Comparison of ENCODE assay signal across 8 mouse cellular contexts in the genomic region with DNA sequence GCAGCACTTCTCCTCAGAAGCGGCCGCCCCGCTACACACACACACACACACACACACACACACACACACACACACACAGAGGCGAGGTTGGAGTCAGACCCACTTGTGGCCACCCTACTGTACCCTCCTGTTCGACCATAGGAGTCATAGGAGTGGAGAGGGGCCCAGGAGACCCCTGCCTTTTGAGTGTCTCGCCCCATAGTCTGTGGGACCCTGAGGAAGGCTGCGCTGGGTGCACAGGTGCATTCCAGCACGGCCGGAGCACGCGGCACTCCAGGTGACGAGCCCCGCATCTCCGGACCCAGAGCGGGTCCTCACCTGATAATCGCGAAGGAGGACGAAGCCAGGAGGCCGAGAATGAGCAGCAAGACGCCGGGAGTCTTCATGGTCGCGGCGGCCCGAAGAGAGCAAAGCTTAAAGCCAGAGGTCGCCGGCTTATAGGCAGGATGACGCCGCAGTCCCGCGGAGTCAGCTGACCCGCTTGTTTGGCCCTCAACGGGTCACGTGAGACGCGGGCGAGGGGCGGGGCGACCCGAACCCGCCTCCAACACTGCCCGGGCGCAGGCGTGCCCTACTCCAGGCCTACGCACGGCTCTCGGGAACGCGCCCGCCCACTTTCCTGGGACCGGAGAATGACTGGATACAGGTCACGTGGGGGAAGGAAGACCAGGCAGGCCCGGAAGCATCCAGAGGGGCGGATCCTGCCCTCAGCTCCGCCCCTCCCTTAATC. TPM values are rescaled to one million over a fixed set of nuclear protein-coding genes. Genes with fewer than 3 reads are reported as not detected.
DNase-seq lines count a peak whose midpoint lies in the region; ATAC-seq and TF ChIP-seq lines count a peak whose summit lies in the region.

A gene (minus strand): TSS at position 620 of the 730 bp plus-strand sequence.

- H3K27ac ChIP-seq in hindbrain, embryonic 14.5 days = peak within 1 kb of the TSS; percentile 72

- in situ Hi-C loops in Patski (cut with MboI; ENCODE audit: low pct_unique_long_range_greater_than_20kb) = loop anchor here (25.0 kb wide), 2 partner anchors 625 to 925 kb away; a partner anchor contains a TSS

- H3K4me3 ChIP-seq in hindbrain, embryonic 14.5 days (replicated peaks; ENCODE audit: low read length) = peak within 1 kb of the TSS; percentile 71

- under 1% methylated on average over 52 of the region's 55 CpGs for WGBS in hindbrain, embryonic 14.5 days

- TF ChIP-seq CTCF in Patski (IDR thresholded peaks at IDR 0.05) = no peak

- H3K4me1 ChIP-seq in hindbrain, embryonic 14.5 days (replicated peaks; ENCODE audit: control insufficient read depth, insufficient read depth, low read length) = peaks cover 18% of the 10 kb centered on the region

- H3K36me3 ChIP-seq in hindbrain, embryonic 14.5 days (replicated peaks; ENCODE audit: control insufficient read depth, insufficient read depth) = peaks cover 28% of the 10 kb centered on the region

- ATAC-seq in Patski = peak; percentile 82
- ATAC-seq in hindbrain, embryonic 14.5 days (ENCODE audit: low FRiP score) = peak; percentile 96

- CTCF ChIA-PET in Patski (lab: Charles Lee) = interaction anchor here (1.0 to 3.5 kb wide), 5 partner anchors 12 to 50 kb away, joined by 3 to 12 read pairs (median 6); no protein-coding TSS in a partner anchor

- H3K4me2 ChIP-seq in hindbrain, embryonic 14.5 days (replicated peaks) = peak within 1 kb of the TSS; percentile 83

- H3K9ac ChIP-seq in hindbrain, embryonic 14.5 days = peak within 1 kb of the TSS; percentile 80

- no peaks in the 10 kb centered on the region for H3K9me3 ChIP-seq in hindbrain, embryonic 14.5 days (ENCODE audit: control insufficient read depth, low read length)

- H3K27me3 ChIP-seq in Patski = no peaks in the 10 kb centered on the region
- no peaks in the 10 kb centered on the region for H3K27me3 ChIP-seq in hindbrain, embryonic 14.5 days (ENCODE audit: control insufficient read depth, insufficient read depth, low read length)

- DNase-seq in Patski (ENCODE audit: low read depth, low spot score) = peak; percentile 78
- peak; percentile 98 to 99 for DNase-seq in cerebellum, postnatal 14 days
- DNase-seq in frontal cortex, postnatal 25 days (ENCODE audit: low spot score in 2 of 2) = peak; percentile 91 to 95
- peak; percentile 96 for DNase-seq in hindbrain, embryonic 14.5 days (ENCODE audit: low spot score)
- DNase-seq in layer of hippocampus, postnatal 36 days = peak; percentile 94 to 96
- peak; percentile 99 for DNase-seq in lung, postnatal 36 days
- DNase-seq in retina, postnatal 1 day = peak; percentile 99
- DNase-seq in urinary bladder, adult 18-20 months (ENCODE audit: low spot score in 2 of 2) = peak; percentile 96 to 97

- POLR2A ChIA-PET in Patski (lab: Charles Lee) = interaction anchor here (0.6 to 7.2 kb wide), 15 partner anchors 10 to 110 kb away, joined by 3 to 115 read pairs (median 6); a partner anchor contains a TSS

RNA-seq across cellular contexts. Expression of the gene that starts here (rescaled TPM):
- polyA plus RNA-seq in Patski (2021) = 3,389 TPM
- polyA plus RNA-seq in hindbrain, embryonic 14.5 days (2014; fragmentation: Nextera tagmentation; extraction: Ambion mirVana) = 313 and 325 TPM in 2 replicates
- 100 to 1,000 TPM; 289 to 292 TPM for total RNA-seq in layer of hippocampus, postnatal 36 days (2021)

Comparison
In these comparisons a context has a peak if more than half of its experiments do, and no peak if none do; other contexts are left out.
1. Peak in every context shown above with its lines: DNase-seq, ATAC-seq, H3K4me3 ChIP-seq and H3K27ac ChIP-seq.
2. RNA of the gene that starts here (polyA plus RNA-seq): 3,389 TPM in Patski (single experiment); 313 to 325 TPM in hindbrain, embryonic 14.5 days; every median in the first group is over 10 times any median in the second.